Mouse (Mus musculus) adrenal gland, postnatal 36 days (tissue): Measurements from ENCODE around the gene Rpl39. TPM values are rescaled to one million over a fixed set of nuclear protein-coding genes. Genes with fewer than 3 reads are reported as not detected.
"Not testable (repeated sequence)": the region's sequence is repeated elsewhere in the genome, so short reads cannot be mapped to it uniquely, and the experiment has no call there.

Experiments used
- DNase-seq, 2 experiments: peaks; one replicate each; pipeline ENCODE4 v3.0.0; 2021; ENCODE audit warnings: mixed read lengths in 1 of 2
- long read RNA-seq, 2 experiments: library from polyadenylated mRNA; stranded (forward); transcript quantifications; one replicate each; pipeline ENCODE4 v2.0.0; 2021; ENCODE audit warnings: borderline sequencing depth in 2 of 2
- total RNA-seq, 2 experiments: library from RNA; stranded (reverse); gene quantifications; 2 replicates each; pipeline ENCODE4 v1.2.3; 2021

Gene Rpl39
- 100 to 1,000 TPM; 634 to 643 TPM for total RNA-seq
- long read RNA-seq, experiment 1, transcript Rpl39-201 (3 exons, 612 nt): major isoform, 398 of 959 reads
- long read RNA-seq, experiment 1, partial matches to known transcripts: 559 of 959 reads
- long read RNA-seq, experiment 1, other reads (novel, unspliced or antisense): 1 of 959 reads
- long read RNA-seq, experiment 2, transcript Rpl39-201 (3 exons, 612 nt): major isoform, 231 of 296 reads
- long read RNA-seq, experiment 2, partial matches to known transcripts: 64 of 296 reads
- long read RNA-seq, experiment 2, other reads (novel, unspliced or antisense): 0 of 296 reads

DNA sequence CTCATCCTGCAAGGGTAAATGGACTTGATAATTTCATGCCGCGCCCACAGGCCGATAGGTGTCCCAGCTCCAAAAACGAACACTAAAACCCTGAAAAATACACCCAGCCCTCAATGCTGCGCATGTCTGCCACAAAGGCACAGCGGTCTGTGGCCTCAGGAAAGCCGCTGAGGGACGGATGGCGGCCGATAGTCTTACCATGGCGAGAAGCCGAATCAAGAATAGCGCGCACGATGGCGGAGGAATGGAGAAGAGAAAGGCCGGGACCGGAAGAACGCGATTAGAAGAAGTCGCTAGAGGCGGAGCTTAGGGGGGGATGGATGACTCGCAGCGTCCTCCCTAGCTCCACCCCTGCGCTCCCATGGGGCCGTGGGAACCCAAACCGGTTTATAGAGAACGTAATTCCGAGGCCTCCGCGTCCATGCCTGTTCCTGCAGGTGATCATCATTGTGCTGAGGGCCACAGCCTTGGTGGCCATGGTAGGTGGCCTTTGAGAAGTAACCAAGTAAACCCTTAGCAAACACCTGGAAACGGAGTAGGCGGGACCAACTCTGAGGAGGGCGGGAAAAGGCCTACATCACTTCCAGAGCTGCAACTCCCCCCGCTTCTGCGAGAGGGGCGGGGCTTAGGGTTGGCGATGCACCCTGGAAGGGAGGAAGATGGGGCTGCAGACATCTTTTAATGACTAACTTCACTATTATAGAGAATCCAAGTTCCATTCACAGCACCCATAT is at the start of gene Rpl39:
Gene Rpl39, minus strand, starts transcription at position 476 of the 734 bp plus-strand sequence.
- peak; percentile 88 to 91 for DNase-seq

DNA sequence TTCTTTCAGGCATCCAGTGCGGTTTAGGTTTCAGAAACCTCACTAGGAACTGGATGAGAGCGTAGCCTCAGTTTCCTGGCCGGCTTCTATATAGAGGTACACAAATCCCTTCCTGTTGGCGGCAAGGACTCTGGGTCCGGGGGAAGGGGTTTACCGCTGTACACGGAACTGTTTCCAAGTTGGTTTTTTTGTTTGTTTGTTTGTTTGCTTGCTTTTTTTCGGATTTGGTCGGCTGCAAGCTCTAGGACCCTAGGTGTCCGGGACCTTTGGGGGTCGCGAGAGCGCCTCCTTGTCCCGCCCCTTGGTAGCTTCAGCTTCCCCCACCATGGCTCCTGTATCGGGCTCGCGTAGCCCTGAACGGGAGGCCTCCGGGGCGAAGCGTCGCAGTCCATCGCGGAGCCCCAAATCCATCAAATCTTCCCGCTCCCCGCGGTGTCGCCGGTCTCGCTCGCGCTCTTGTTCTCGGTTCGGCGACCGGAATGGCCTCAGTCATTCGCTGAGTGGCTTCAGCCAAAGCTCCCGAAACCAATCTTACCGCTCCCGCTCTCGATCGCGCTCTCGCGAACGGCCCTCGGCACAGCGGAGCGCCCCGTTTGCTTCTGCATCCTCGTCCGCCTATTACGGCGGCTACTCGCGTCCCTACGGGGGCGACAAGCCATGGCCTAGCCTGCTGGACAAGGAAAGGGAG is 41.6 kb upstream of the Rpl39 start, which contains the start of gene Nkap:
Gene Nkap, plus strand, starts transcription at position 125 of the 688 bp plus-strand sequence.
- DNase-seq: peak; percentile 70

DNA sequence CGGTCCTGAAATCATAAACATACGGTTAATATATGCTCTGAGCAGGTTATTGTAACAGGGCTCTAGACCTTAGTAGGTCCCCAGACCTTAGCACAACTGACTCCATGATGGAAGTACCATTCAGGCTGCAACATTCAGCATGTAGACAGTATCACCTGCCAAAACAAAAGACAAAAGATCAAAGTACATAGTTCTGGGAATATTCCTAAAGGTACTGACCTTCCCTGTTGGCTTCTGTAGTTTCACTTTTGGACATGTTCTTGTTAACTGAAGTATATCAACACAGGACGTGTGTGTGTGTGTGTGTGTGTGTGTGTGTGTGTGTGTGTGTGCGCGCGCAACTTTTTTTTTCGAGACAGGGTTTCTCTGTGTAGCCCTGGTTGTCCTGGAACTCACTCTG is 40.3 kb upstream of the Rpl39 start:
- no peak for DNase-seq

DNA sequence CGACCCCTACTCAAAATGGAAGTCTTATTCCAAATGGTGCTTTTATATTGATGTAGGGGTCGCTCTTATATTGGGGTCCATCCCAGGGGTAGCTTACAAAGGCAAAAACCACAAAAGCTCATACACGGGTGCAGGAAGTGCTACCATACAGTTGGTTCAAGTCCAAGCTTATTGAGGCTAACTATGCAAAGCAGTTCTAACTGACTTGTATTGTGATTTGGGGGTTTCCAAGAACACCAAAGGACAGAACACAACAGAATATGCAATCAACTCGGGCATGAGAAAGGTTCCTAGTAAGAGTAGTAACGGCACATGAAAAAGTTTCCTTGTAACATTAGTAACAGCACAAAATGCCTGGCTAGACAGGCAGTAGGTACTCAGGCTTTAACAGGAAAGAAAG is 35.0 kb upstream of the Rpl39 start:
- no peak for DNase-seq

DNA sequence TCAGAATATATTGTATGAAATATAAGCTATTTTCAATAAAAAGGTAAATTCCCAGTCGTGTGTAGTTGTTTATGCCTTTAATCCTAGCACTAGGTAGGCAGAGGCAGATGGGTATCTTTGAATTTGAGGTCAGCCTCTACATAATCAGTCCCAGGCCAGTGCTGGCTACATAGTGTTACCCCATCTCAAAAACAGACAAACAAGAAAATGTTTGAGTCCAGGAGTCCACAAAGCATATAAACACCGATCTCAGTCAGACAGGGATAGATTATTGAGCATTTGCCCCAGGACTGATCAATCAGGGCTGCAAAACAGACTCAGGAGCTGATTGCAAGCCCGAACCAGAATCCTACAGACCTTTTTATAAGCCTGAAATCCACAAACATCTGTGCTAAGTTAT is 34.4 kb upstream of the Rpl39 start:
- no peak for DNase-seq

DNA sequence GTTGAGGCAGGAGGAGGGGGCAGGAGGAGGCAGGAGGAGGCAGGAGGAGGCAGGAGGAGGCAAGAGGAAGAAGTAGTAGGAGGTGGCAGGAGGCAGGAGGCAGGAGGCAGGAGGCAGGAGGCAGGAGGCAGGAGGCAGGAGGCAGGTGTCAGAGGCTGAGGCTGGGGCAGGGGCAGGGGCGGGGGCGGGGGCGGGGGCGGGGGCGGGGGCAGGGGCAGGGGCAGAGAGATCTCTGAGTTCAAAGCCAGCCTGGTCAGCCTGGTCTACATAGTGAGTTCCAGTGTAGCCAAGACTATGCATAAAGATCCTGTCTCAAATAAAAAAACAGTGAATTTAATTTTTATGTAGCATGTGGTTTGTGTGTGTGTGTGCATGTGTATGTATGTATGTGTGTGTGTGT is 31.9 kb upstream of the Rpl39 start:
- DNase-seq: no peak

DNA sequence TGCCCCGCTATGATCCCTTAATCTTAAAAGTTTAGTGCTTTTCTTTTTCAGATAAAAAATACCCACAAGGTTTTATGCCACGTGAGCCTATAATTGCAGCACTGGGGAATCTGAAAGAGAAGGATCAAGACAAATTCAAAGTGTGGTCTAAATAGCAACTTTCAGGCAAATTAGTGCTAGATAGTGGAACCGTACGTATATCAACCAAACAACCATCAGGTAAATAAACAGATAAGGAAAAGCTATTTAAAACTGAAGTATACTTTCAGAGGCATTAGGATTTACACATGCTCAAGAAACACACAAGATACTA is 25.6 kb upstream of the Rpl39 start:
- DNase-seq: no peak

DNA sequence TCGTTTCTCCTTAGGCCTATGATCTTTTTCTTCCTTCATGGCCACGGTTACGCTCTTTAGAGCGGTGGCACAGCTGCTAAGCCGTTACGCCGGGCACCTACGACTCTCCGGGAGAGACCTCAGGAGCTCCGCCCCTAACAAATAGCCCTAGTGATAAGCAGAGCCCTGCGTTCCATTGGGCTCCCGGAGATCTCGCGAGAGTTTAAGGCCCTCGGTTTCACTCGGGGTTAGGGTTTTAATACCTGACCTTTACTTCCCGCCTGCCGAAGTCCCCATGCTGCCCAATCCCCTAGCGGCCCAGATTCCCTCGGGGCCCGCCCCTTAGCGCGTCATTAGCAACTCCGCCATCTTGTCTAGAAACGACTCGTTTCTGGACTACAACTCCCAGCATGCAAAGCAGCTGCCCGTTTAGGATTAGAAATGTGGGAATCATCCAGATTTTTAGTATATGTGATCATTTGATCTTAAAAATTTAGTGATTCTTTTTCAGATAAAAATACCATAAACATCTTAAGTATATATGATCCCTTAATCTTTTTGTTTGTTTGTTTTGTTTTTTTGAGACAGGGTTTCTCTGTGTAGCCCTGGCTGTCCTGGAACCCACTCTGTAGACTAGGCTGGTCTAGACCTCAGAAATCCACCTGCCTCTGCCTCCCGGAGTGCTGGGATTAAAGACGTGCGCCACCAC is 25.1 kb upstream of the Rpl39 start, which contains the start of gene Upf3b:
Gene Upf3b, minus strand, starts transcription at position 130 of the 688 bp plus-strand sequence.
- DNase-seq: peak; percentile 92 to 93

DNA sequence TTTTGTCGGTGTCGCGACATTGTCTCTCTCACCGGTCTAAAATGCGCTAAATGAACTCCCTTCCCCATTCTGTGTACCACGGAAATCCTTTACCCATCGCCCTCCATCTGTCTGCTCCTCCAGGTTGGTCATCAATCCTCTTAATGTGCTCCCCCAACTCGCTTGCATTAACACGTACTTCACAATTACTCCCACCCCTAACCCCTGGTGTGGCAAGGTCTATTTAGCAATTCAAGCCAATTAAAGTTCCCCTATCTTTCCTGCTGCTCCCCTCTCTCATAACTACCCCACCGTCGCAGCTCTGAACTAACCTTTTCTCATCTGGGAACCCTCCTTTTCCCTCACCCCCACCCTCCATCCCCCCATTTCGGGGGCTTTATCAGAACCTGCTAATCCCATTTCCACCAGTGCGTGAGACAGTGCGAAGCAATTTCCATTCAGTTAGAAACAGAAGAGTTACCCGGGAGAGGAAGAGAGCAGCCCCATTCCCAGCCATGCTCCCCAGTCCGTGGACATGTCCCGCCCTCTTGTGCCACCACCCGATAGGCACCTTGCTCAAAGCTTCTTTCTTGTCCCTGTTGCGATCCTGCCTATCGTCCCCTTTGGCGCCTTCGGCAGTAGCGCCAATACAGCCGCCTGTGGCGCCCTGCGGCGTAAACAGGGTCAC is 24.5 kb upstream of the Rpl39 start:
- no peak for DNase-seq

DNA sequence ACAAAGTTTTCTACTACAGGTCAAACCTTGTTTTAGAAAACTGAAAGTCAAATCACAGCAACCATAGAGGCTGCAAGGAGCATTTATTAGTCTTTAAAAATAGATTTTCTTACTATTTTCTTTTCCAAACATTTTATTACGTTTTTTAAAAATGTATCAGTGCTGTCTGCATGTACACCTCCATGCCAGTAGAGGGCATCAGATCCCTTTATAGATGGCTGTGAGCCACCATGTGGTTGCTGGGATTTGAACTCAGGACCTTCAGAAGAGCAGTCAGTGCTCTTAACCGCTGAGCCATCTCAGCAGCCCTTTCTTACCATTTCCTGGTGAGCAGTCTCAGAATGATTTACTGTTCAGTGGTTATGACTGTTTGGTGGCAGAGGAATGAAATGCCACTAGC is 18.6 kb upstream of the Rpl39 start:
- no peak for DNase-seq

DNA sequence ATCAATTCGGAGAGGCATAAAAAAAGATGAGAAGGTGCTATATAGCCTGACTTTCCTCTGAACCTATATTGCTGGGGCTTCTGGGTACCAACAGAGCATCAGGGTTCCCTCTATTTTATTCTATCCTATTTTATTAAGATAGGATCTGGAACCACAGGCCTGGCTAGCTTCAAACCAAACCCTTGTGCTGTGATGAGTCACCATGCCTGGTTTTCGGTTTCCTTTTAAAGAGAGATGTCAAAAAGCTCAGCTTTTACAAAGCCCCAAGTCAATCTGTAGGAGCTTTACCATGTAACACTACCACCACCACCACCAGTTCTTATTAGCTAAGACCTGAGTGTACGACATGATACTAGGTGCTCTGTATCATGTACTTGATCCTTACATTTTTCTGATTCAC is 13.5 kb upstream of the Rpl39 start:
- no peak for DNase-seq

DNA sequence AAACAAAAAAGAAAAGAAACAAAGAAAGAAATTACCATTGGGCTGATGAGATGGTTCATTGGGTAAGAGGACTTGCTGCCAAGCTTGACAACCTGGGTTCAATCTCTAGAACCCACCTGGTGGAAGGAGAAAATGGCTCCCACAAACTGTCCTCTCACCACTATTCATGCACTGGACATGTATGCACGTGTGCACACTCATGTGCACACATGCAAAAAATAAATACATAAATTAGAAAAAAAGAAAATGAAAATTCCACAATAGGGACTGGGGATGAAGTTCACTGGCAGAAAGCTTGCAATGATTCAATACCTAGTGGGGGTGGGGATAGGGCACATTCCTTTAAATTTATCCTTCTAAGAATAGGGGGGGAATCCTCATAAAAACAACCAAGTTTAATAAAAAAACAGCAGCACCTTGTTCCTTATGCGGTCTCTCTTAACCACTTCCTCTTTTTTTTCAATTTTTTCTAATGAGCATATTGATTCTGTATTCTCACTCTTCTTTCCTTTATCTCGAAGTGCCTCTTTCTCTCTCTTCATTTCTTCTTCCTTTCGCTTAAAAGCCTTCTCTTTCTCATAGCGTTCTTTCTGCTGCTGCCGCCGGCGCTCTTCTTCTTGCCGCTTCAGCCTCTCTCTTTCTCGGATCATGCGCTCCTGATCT is 10.0 kb upstream of the Rpl39 start:
- no peak for DNase-seq

DNA sequence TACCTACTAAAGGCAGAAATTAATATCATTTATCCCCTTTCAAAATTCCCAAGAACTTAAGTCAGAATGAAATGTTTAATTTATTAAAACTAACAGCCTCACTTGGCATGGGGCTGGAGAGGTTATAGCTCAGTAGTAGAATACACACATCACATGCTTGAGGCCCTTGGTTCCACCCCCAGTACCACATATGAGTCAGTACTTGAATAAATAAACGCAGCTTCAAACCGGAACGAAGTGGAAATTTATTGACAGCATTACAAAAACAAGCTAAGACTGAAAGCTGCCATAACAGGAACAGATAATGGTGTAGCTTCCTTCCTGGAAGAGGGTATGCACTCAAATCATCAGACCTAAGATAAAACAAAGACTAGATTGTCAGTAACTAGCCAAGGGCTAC is 6.3 kb upstream of the Rpl39 start:
- DNase-seq: no peak

DNA sequence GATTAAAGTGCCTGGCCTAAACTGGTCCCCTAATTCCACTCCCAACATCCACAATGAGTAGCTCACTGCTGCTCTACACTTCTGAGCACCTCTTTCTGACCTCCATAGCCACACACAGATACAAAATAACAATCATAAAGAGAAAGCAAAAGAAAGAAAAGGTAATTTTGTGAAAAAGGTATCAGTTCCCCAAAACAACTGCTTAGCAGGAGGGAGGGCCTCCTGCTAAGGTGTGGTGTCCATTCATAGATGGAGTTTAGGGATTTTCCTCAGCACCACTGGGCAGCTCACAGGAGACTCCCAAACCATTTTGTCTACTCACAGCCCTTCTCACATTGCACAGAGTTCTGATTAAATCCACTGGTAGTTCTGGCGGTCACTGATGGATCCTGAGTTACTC is 3.6 kb upstream of the Rpl39 start:
- DNase-seq: no peak

DNA sequence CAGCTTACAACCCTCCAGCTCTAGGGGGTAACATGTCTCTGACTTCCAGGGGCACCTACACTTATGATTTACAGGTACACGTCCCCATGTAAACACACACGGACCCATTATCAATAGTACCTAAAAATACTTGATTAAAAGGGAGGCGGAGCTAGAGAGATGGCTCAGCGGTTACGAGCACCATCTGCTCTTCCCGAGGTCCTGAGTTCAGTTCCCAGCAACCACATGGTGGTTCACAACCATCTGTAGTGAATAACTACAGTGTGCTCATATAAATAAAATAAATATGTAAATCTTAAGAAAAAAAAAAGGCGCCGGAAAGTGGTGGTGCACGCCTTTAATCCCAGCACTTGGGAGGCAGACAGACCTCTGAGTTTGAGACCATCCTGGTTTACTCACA is 463 bp upstream of the Rpl39 start:
- peak in 1 of 2 experiments; percentile 8 for DNase-seq

DNA sequence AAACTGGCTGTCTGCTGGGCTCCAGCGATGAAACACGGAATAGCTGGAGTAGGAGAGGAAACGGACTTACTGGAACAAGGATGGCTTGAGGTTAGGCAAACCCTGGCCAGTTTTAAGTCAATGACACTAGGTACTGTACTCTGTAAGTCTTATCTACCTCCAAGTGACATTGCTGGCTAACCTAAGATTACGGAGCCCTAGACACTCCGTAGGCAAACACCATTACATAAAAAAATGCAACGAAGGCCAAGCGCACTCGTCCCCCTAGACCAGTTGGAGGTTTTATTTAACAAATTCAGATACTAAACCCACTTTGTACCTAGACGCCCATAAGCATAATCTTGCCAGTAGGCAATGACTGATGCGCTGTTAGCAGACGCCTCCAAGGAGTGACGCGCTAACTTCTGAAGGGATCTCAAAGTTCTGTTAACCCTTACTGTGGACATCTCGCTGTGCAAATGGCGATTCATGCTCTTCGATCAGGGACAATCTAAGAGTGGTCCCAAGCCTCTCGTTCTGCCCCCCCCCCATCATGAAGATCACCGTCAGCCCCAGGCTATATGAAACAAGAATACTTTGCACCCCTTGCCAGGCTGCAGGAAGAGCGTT is 780 bp downstream of the Rpl39 start:
- DNase-seq: peak in 1 of 2 experiments; percentile 14

DNA sequence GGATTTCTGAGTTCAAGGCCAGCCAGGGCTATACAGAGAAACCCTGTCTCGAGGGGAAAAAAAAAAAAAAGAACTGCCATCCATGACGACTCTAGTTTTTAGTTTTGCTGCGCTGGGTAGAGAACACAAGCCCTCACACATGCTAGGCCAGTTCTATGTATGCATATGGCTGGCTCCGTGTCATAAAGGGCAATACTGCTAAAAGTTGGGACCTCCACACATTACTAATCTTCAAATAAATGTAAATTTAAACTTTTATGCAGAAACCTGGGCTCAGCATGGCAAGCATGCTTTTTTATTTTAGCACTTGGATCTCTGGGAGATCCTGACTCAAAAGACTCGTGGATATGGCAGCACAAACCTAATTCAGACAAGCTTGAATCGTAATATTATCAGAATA is 4.0 kb downstream of the Rpl39 start:
- no peak for DNase-seq

DNA sequence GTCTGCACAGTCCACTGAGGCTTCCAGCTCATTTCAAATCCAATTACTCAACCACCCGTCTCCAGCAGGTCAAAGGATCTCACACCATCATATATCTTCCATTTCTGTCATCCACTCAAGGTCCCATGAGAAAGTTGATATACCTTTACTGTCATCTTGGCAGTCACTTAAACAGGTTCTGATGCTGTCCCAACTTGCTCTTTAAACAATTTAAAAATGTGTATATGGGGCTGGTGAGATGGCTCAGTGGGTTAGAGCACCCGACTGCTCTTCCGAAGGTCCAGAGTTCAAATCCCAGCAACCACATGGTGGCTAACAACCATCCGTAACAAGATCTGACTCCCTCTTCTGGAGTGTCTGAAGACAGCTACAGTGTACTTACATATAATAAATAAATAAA is 4.9 kb downstream of the Rpl39 start:
- DNase-seq: not testable (repeated sequence)

DNA sequence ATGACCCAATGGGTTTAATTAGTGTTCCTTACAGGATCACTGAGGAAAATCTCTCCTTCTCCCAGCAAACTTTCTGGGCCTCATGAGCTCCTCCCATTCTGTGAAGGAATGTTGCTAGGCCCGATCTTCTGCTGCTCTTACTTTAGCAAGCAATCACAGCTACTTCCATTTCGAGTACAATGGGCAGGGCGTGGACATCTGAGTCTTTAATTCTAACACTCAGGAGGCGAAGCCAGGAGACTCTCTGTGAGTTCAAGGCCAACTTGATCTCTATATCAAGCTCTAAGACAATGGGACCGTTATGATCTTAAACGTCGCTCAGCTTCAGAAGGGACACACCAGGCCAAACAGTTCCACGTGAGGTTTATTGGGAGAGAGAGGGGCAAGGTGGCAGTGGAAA is 8.6 kb downstream of the Rpl39 start:
- DNase-seq: no peak

DNA sequence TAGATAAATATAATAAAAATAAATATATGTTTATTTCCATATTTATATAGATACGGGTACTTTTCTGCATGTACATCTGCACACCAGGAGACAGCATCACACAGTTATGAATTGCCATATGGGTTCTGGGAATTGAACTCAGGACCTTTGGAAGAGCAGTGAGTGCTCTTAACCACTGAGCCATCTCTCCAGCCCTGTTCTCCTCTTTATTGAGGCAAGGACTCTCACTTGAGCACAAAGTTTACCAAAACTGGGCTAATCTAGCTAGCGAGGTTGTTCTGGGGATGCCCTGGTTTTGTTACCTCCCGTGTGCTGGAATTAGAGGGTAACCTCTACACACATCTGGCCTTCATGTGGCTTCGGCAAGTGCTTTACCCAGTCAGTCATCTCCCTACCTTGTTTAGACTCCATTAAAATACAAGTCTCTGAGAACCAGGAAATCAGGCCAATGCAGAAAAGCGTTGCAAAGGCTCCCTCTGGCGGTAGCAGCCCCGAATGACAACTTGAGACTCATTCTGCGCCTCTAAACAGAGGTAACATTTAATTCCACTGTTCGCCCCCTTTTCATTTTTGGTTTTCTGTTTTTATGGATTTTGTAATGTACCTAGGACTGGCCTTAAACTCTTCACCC is 10.8 kb downstream of the Rpl39 start:
- peak; percentile 44 to 57 for DNase-seq

DNA sequence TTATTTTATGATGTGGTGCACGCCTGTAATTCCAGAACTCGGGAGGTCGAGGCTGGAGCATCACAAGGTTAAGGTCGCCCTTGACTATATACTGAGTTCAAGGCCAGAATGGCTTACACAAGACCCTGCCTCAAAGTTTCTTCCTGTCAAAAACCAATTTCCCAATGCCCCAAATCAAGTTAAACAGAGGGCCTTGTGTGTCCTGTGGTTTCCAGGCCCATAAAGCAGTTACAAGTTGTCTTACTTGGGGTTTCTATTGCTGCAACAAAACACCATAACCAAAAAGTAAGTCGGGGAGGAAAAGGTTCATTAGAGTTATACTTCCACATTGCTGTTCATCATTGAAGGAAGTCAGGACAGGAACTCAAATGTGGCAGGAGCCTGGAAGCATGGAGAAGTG is 16.4 kb downstream of the Rpl39 start:
- no peak for DNase-seq
